In the genomic region with DNA sequence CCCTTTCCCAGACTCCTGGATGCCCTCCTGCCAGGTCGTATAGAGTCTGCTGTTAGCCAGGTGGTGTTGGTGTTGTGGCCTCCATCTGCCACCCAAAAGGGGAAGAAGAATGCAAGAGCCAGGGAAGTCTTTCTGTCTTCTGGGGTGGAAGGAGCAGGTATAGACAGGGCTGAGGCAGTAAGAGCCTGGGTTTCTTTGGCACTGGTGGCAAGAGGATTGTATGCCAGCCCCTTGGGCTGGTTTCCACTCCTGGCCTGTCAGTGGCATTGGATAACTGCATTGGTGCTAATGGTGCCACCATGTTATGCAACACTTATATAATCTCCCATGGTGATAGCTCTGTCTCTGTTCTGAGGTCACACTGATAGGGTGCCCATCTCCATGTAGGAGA, we compare ENCODE assay signal across 7 mouse cellular contexts. TPM values are rescaled to one million over a fixed set of nuclear protein-coding genes. Genes with fewer than 3 reads are reported as not detected.
A peak's percentile ranks its signal among the peaks of the same experiment; 100 is the strongest.
DNase-seq lines count a peak whose midpoint lies in the region; ATAC-seq and TF ChIP-seq lines count a peak whose summit lies in the region.

No protein-coding gene starts in this region.

- peak overlapping the region; percentile 96 for H3K4me3 ChIP-seq in lung, adult 2 months (replicated peaks; ENCODE audit: extremely low read depth, low read depth, low read length)

- 0 out of 2 replicates have a peak, but pooled peaks have one; percentile 12 for ATAC-seq in granulocyte monocyte progenitor cell, adult 5-6 weeks (replicated peaks; ENCODE audit: poor library complexity, severe bottlenecking)
- peak; percentile 15; the same call in 1 of the 2 replicates for ATAC-seq in monocyte, adult 5-6 weeks (replicated peaks; ENCODE audit: insufficient number of reproducible peaks, low FRiP score, low TSS enrichment, poor library complexity, severe bottlenecking)

- TF ChIP-seq CTCF in lung, adult 2 months (IDR thresholded peaks at IDR 0.05; ENCODE audit: insufficient read depth, low read length): no peak

- 23% methylated on average over 1 of the region's 1 CpGs for WGBS in lung, adult 2 months

- DNase-seq in lung, adult 2 months: peak; percentile 37
- DNase-seq in lung, adult 18-20 months: no peak
- peak; percentile 86 for DNase-seq in cerebellum, adult 11-12 months
- peak; percentile 59 to 64 for DNase-seq in layer of hippocampus, postnatal 36 days
- DNase-seq in thymus, postnatal 4 days: no peak

- peaks cover 13% of the 10 kb centered on the region for H3K4me1 ChIP-seq in lung, adult 2 months (ENCODE audit: control insufficient read depth, insufficient read depth, low read length)

- TF ChIP-seq POLR2A in lung, adult 2 months (IDR thresholded peaks at IDR 0.05; ENCODE audit: borderline replicate concordance, extremely low read depth, low read depth, low read length): no peak

RNA-seq across cellular contexts. Expression of gene Cd34, which starts 38.7 kb away (rescaled TPM):
- polyA plus RNA-seq in lung, adult 2 months (2012; rRNA removed): 79.8 and 101 TPM in 2 replicates
- 225 and 231 TPM in 2 replicates for total RNA-seq in granulocyte monocyte progenitor cell, adult 5-6 weeks (2014; fragmentation: Nextera tagmentation)
- total RNA-seq in granulocyte monocyte progenitor cell, adult 5-6 weeks (2017): 260 and 264 TPM in 2 replicates
- total RNA-seq in layer of hippocampus, postnatal 36 days (2021): 10 to 100 TPM; 24.8 to 27.2 TPM
- total RNA-seq in monocyte, adult 5-6 weeks (2017): 0.48 to 0.87 TPM (median 0.53 TPM) in 3 replicates

Comparison
In these comparisons a context has a peak if more than half of its experiments do, and no peak if none do; other contexts are left out.
1. DNase-seq: peak in lung, adult 2 months (single experiment), cerebellum, adult 11-12 months (single experiment) and layer of hippocampus, postnatal 36 days (2 of 2); none in lung, adult 18-20 months (0 of 2) and thymus, postnatal 4 days (single experiment).
2. RNA of gene Cd34, which starts 38.7 kb away (total RNA-seq): 225 to 264 TPM in granulocyte monocyte progenitor cell, adult 5-6 weeks and 24.8 to 27.2 TPM in layer of hippocampus, postnatal 36 days; 0.48 to 0.87 TPM in monocyte, adult 5-6 weeks; every median in the first group is over 10 times any median in the second.